Mouse (Mus musculus): ENCODE data around the gene Gm10681. TPM values are rescaled to one million over a fixed set of nuclear protein-coding genes. Genes with fewer than 3 reads are reported as not detected.
"Not testable (repeated sequence)": the region's sequence is repeated elsewhere in the genome, so short reads cannot be mapped to it uniquely, and the experiment has no call there.

Gm10681 gene
- polyA plus RNA-seq (2021), result 0.08 TPM

DNA sequence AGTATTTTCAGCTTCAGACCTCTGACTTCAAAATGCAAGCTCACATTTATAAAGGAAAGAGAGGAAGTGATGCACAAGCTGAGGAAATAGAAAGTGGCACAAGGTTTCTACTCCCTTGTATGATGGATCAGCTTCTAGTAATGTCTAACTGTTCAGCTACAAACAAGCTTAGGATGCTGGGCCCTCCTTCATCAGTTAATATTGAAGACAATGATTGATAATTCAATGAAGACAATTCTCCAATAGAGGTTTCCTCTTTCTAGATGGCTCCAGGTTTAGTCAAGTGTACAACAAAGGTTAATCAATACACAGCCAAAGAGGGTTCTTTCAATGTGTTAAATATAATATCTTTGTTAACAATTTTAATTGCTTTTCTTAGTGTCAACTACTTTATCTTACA is at the start of gene Gm10681:
Gene Gm10681 (minus strand): TSS at position 101 of the 400 bp plus-strand sequence.
- POLR2A ChIA-PET, result no interaction called here
- no peak for DNase-seq (ENCODE audit: low read depth, low spot score)
- ATAC-seq, result no peak
- no peak for TF ChIP-seq CTCF (IDR thresholded peaks at IDR 0.05)
- in situ Hi-C loops (cut with MboI; ENCODE audit: low pct_unique_long_range_greater_than_20kb), result no loop called here
- CTCF ChIA-PET, result no interaction called here
- H3K27me3 ChIP-seq, result peaks cover 19% of the 10 kb centered on the region

DNA sequence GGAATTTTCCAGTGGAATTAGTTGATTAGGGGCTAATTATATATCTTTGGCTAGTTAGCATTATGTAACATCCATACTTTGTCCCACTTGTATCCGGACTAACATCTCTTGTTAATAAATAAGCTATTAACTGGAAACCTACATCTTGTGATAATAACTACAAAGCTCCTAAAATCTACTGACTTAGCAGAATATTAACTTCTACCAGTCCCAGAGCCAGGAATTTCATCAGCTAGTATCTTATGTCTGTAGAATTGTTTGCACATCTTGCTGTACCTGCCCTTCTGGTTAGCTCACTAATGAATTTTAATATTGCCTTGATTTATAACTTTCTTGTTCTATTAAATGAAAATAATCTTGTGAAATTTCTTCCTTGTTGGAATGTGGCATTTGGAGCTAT is 46.5 kb upstream of the Gm10681 start:
- ATAC-seq (no peak), DNase-seq (ENCODE audit: low read depth, low spot score) (no peak)
- POLR2A ChIA-PET, result no interaction called here
- no peak for TF ChIP-seq CTCF (IDR thresholded peaks at IDR 0.05)
- peaks cover 11% of the 10 kb centered on the region for H3K27me3 ChIP-seq
- in situ Hi-C loops (cut with MboI; ENCODE audit: low pct_unique_long_range_greater_than_20kb), result no loop called here
- CTCF ChIA-PET, result interaction anchor here (0.9 kb wide), 1 partner anchor 11 kb away, joined by 3 read pairs; no protein-coding TSS in a partner anchor

- in situ Hi-C loops (cut with MboI; ENCODE audit: low pct_unique_long_range_greater_than_20kb), result no loop called here
- TF ChIP-seq CTCF (IDR thresholded peaks at IDR 0.05), result no peak
- ATAC-seq (no peak), DNase-seq (ENCODE audit: low read depth, low spot score) (no peak)
- ChIA-PET POLR2A (no interaction called here), CTCF (no interaction called here)
- peaks cover 12% of the 10 kb centered on the region for H3K27me3 ChIP-seq
Measured at GRCm38 (mm10) chr3:98630152-98630551, 41.5 kb upstream of the Gm10681 start, which contains the start of gene Hsd3b5. Hsd3b5 (minus strand) TSS chr3:98630252.

GRCm38 (mm10) chr3:98629633-98630032 is 41.0 kb upstream of the Gm10681 start:
- POLR2A ChIA-PET, result no interaction called here
- CTCF ChIA-PET, result no interaction called here
- no peak for ATAC-seq

DNA sequence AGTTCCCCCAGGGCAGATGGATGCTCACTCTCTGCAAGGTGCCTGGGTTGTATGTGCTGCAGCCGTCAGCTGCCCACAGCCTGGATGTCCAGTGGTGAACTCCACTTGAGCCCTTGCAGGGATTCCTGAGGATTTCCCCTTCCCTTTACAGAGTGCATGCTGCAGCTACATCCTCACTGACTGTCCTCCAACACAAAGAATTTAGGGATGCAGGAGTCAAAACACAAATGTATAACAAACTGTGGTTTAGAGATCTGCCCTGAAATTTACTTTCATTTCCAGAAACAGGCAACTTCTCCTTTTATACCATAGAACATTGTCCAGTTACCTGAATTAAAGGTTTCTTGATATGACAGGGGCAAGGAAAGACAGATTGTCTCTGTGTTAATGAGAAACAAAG is 28.2 kb upstream of the Gm10681 start:
- DNase-seq (ENCODE audit: low read depth, low spot score); in situ Hi-C loops (cut with MboI; ENCODE audit: low pct_unique_long_range_greater_than_20kb); H3K27me3 ChIP-seq; ATAC-seq; POLR2A ChIA-PET: not testable (repeated sequence)
- CTCF ChIA-PET, result interaction anchor here (1.1 kb wide), 1 partner anchor 390 kb away, joined by 4 read pairs; no protein-coding TSS in a partner anchor

More at GRCm38 (mm10) chr3:98629633-98630032, 41.0 kb upstream of the Gm10681 start:
- peaks cover 11% of the 10 kb centered on the region for H3K27me3 ChIP-seq
- no peak for TF ChIP-seq CTCF (IDR thresholded peaks at IDR 0.05)
- in situ Hi-C loops (cut with MboI; ENCODE audit: low pct_unique_long_range_greater_than_20kb), result loop anchor here (10.0 kb wide), 1 partner anchor 275 kb away; no protein-coding TSS in a partner anchor
- no peak for DNase-seq (ENCODE audit: low read depth, low spot score)

- ATAC-seq; in situ Hi-C loops (cut with MboI; ENCODE audit: low pct_unique_long_range_greater_than_20kb); H3K27me3 ChIP-seq; DNase-seq (ENCODE audit: low read depth, low spot score); POLR2A ChIA-PET; CTCF ChIA-PET: not testable (repeated sequence)
- peak; percentile 35 for TF ChIP-seq CTCF (IDR thresholded peaks at IDR 0.05)
Measured at GRCm38 (mm10) chr3:98616244-98616643, 27.6 kb upstream of the Gm10681 start.

DNA sequence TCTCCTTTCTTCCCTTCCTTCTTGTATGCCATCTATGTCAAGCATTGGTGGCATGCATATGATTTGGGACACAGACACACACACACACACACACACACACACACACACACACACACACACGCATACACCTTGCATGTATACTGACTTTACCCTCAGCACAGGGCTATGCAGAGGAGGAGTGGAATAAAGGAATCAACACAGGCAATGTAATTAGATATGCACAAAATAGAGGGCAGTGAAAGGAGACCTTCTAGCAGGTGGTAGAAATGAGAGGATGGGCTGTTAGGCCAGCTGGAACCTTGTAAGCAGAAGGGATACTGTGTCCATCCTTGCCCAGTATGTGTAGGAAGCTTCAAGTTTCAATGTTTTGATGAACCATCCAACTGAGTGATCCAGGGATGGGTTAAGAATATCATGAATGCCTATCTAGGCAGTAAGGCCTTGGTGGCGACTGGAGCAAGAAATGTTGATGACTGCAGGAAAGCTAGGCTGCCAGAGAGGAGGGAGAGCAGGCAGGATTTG is 25.9 kb upstream of the Gm10681 start:
- DNase-seq (ENCODE audit: low read depth, low spot score); POLR2A ChIA-PET; H3K27me3 ChIP-seq; in situ Hi-C loops (cut with MboI; ENCODE audit: low pct_unique_long_range_greater_than_20kb); ATAC-seq; CTCF ChIA-PET: not testable (repeated sequence)

DNA sequence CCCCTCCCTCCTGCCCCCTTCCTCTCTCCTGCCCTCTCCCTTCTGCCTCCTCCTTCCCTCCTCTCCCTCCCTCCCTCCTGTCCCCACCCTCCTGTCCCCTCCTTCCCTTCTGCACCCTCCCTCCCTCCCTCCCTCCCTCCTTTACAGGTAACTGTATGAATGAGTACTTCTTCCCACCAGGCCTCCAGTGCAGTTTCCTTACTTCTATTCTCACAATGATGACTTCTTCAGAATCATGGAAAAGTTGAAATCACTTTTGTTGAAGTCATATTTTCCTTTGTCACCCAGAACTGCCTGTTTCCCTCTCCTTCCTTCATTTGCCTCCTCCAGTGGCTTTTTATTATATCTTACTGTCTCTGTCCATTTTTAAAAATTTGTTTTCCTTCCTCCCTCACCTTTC is 25.4 kb upstream of the Gm10681 start:
- in situ Hi-C loops (cut with MboI; ENCODE audit: low pct_unique_long_range_greater_than_20kb), result no loop called here
- ChIA-PET CTCF (no interaction called here), POLR2A (no interaction called here)
- no peak for DNase-seq (ENCODE audit: low read depth, low spot score)
- ATAC-seq, result no peak
- no peak for TF ChIP-seq CTCF (IDR thresholded peaks at IDR 0.05)
- H3K27me3 ChIP-seq, result no peaks in the 10 kb centered on the region

DNA sequence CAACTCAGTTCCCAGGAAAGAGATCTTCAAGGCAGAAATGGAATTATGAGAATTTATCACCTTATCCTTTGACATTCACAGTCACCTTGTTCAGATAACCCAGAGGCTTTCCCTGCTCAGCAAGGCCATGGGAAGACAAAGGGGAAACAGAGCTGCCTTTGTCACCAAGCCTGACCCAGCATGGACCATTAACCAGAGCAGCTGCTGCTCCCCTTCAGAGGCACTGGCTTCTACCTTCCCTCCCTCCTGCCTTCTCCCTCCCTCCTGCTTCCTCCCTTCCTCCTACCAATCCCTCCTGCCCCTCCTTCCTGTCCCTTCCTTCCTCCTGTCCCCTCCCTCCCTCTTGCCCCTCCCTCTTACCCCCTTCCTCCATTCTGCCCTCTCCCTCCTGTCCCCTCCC is 24.9 kb upstream of the Gm10681 start:
- CTCF ChIA-PET, ATAC-seq, POLR2A ChIA-PET: not testable (repeated sequence)

GRCm38 (mm10) chr3:98587721-98588120 is 886 bp downstream of the Gm10681 start:
- TF ChIP-seq CTCF (IDR thresholded peaks at IDR 0.05), result no peak
- ChIA-PET CTCF (no interaction called here), POLR2A (no interaction called here)
- no peak for ATAC-seq
- no peak for DNase-seq (ENCODE audit: low read depth, low spot score)
- peaks cover 15% of the 10 kb centered on the region for H3K27me3 ChIP-seq
- in situ Hi-C loops (cut with MboI; ENCODE audit: low pct_unique_long_range_greater_than_20kb), result no loop called here

More for the DNA sequence above, 24.9 kb upstream of the Gm10681 start:
- in situ Hi-C loops (cut with MboI; ENCODE audit: low pct_unique_long_range_greater_than_20kb); H3K27me3 ChIP-seq; DNase-seq (ENCODE audit: low read depth, low spot score): not testable (repeated sequence)

- DNase-seq (ENCODE audit: low read depth, low spot score); ATAC-seq; in situ Hi-C loops (cut with MboI; ENCODE audit: low pct_unique_long_range_greater_than_20kb); CTCF ChIA-PET; H3K27me3 ChIP-seq; POLR2A ChIA-PET: not testable (repeated sequence)
Measured at GRCm38 (mm10) chr3:98582622-98583021, 6.0 kb downstream of the Gm10681 start.

DNA sequence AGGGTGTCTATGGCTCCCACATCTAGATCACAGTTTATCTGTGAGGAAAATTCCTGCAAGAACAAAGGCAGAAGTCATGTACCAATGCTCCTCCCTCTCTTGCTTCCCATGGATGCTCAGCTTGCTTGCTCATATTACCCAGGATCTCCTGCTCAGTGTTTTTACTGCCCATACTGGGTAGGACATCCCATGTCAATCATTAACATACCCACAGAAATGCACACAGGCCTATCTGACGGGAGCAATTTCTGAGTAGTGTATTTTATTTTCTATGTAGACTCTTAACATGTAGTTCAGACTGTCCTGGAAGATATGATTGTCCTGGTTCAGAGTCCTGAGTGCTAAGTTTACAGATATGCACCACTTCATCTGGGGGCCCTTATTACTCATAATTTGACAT is 6.4 kb downstream of the Gm10681 start:
- CTCF ChIA-PET; H3K27me3 ChIP-seq; ATAC-seq; in situ Hi-C loops (cut with MboI; ENCODE audit: low pct_unique_long_range_greater_than_20kb); POLR2A ChIA-PET; DNase-seq (ENCODE audit: low read depth, low spot score): not testable (repeated sequence)

DNA sequence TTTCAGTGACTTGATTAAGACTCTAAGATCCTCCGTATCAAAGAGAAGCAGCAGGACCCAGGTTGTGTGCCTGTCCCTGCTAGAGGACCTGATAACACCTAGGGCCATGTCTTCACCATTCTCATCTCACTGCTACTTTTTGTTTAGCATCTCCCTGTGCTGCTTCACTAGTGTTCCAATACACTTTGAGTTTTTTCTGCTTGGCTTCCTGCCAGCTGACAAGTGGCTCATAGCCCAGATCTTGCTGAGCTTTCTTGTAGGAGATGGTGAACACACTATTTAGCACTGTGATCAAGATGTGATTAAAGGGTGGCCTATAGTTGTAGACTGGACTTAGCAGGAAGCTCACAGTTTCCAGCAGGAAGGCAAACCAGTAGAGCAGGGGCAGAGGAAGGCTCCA is 7.6 kb downstream of the Gm10681 start:
- CTCF ChIA-PET; in situ Hi-C loops (cut with MboI; ENCODE audit: low pct_unique_long_range_greater_than_20kb); DNase-seq (ENCODE audit: low read depth, low spot score): not testable (repeated sequence)

DNA sequence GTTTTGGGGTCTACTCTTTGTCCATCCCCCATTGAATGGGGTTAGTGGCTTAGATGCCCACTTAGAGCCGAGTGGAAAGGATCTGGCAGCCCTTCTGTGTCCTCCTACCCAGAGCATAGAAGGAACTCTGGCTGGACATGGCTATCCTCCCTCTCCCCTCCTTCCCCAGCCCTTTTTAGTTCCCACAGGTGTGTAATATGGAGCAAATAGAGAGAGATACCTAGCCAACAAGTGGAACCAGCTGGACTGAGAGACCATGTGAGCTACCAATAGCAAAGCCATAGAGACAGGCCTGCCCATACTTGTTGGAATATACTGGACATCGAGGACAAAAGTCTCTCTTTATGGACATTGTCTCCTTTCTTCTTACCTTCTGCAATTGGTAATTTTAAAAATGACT is 20.9 kb downstream of the Gm10681 start:
- CTCF ChIA-PET; in situ Hi-C loops (cut with MboI; ENCODE audit: low pct_unique_long_range_greater_than_20kb); POLR2A ChIA-PET; DNase-seq (ENCODE audit: low read depth, low spot score); H3K27me3 ChIP-seq; ATAC-seq: not testable (repeated sequence)

More for the DNA sequence above, 7.6 kb downstream of the Gm10681 start:
- H3K27me3 ChIP-seq, ATAC-seq, POLR2A ChIA-PET: not testable (repeated sequence)

DNA sequence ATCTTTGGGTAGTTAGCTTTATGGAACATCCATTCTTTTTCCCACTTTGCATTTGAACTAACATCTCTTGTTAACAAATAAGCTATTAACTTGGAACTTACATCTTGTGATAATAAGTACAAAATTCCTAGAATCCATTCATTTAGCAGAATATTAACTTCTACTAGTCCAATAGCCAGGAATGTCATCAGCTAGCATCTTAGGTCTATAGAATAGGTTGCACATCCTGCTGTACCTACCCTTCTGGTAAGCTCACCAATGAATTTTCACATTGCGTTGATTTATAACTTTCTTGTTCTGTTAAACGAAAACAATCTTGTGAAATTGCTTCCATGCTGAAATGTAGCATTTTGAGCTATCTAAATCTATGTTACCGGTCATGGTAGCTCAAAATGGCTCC is 23.7 kb downstream of the Gm10681 start:
- DNase-seq (ENCODE audit: low read depth, low spot score); CTCF ChIA-PET; H3K27me3 ChIP-seq; in situ Hi-C loops (cut with MboI; ENCODE audit: low pct_unique_long_range_greater_than_20kb); ATAC-seq; POLR2A ChIA-PET: not testable (repeated sequence)

- DNase-seq (ENCODE audit: low read depth, low spot score); H3K27me3 ChIP-seq; CTCF ChIA-PET; in situ Hi-C loops (cut with MboI; ENCODE audit: low pct_unique_long_range_greater_than_20kb); ATAC-seq; POLR2A ChIA-PET: not testable (repeated sequence)
Measured at GRCm38 (mm10) chr3:98563831-98564230, 24.8 kb downstream of the Gm10681 start.
